In the genomic region with DNA sequence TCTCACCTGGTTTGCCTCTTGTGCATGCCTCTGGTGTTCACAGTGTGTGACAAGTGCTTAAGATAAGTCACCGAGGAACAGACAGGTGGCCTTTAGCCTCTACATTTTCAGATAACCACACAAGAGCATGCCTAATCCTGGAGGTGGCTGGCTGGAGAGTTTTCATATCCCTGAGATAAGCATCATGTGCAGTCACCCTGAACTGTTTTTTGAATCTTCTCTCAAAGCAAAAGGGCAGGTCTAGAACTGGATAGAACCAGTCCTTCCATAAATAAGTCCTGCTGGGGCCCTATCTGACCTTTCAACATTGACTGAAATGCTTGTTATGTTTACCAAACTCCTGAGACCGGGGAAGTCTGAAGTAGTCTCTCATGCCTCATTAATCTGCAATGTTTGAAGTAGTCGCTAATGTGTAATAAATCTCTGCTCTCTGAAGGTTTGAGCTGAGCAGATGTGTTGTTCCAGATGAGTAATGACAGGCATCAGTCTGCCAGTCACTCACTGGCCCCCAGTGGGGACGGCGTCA, we compare ENCODE assay signal across 9 mouse cellular contexts. TPM values are rescaled to one million over a fixed set of nuclear protein-coding genes. Genes with fewer than 3 reads are reported as not detected.
A peak's percentile ranks its signal among the peaks of the same experiment; 100 is the strongest.
DNase-seq lines count a peak whose midpoint lies in the region; ATAC-seq and TF ChIP-seq lines count a peak whose summit lies in the region.
"Had no signal": no experiment of that assay in that cellular context is flagged by ENCODE, and none has a peak within 500 bp of the region (broad histone marks: within the 10 kb centered on the region; RNA-seq: fewer than 3 reads in every experiment).

No protein-coding gene starts in this region.

- peaks cover 6% of the 10 kb centered on the region; the same call in 1 of the 2 replicates for H3K4me1 ChIP-seq in heart, postnatal 0 days (ENCODE audit: control insufficient read depth, insufficient read depth)
- peaks cover 8% of the 10 kb centered on the region for H3K4me1 ChIP-seq in heart, embryonic 11.5 days (ENCODE audit: control insufficient read depth, insufficient read depth, low read length)
- H3K4me1 ChIP-seq in kidney, embryonic 14.5 days (ENCODE audit: control insufficient read depth, insufficient read depth, low read length), result peaks cover 9% of the 10 kb centered on the region; the same call in 1 of the 2 replicates
- H3K4me1 ChIP-seq: embryonic facial prominence, embryonic 15.5 days had no signal

- no peak for DNase-seq in heart, postnatal 0 days (ENCODE audit: low spot score)
- peak; percentile 12 for DNase-seq in brain, embryonic 14.5 days (ENCODE audit: low read depth)
- DNase-seq in mesoderm, embryonic 11.5 days (ENCODE audit: low read depth, low spot score), result peak; percentile 78
- DNase-seq in frontal cortex, postnatal 36 days (ENCODE audit: low spot score in 2 of 2), result no peak
- DNase-seq in left cerebral cortex, adult 11 months (ENCODE audit: low spot score), result no peak

- TF ChIP-seq POLR2A in brain, embryonic 14.5 days (IDR thresholded peaks at IDR 0.05; ENCODE audit: borderline replicate concordance, extremely low read depth, insufficient read depth, insufficient read length, poor library complexity, severe bottlenecking), result no peak

- H3K9me3 ChIP-seq in heart, postnatal 0 days (replicated peaks; ENCODE audit: control insufficient read depth, low read length), result no peaks in the 10 kb centered on the region
- H3K9me3 ChIP-seq in heart, embryonic 11.5 days (replicated peaks; ENCODE audit: control insufficient read depth, low read length), result no peaks in the 10 kb centered on the region
- H3K9me3 ChIP-seq in kidney, embryonic 14.5 days (ENCODE audit: control insufficient read depth, low read length), result no peaks in the 10 kb centered on the region
- H3K9me3 ChIP-seq: embryonic facial prominence, embryonic 15.5 days had no signal

- no peak overlapping the region for H3K4me2 ChIP-seq in heart, postnatal 0 days (ENCODE audit: low read depth, low read length)
- no peak overlapping the region for H3K4me2 ChIP-seq in heart, embryonic 11.5 days
- no peak overlapping the region for H3K4me2 ChIP-seq in kidney, embryonic 14.5 days (replicated peaks; ENCODE audit: low read depth, low read length)
- H3K4me2 ChIP-seq: embryonic facial prominence, embryonic 15.5 days had no signal

- H3K9ac ChIP-seq in heart, postnatal 0 days (replicated peaks; ENCODE audit: low read depth, low read length), result no peak overlapping the region
- no peak overlapping the region for H3K9ac ChIP-seq in heart, embryonic 11.5 days (ENCODE audit: low read depth, low read length)
- no peak overlapping the region for H3K9ac ChIP-seq in kidney, embryonic 14.5 days (ENCODE audit: low read depth, low read length)
- H3K9ac ChIP-seq: embryonic facial prominence, embryonic 15.5 days had no signal

- no peak for TF ChIP-seq EP300 in heart, postnatal 0 days (IDR thresholded peaks at IDR 0.05; ENCODE audit: low read depth)

- no peaks in the 10 kb centered on the region for H3K27me3 ChIP-seq in heart, postnatal 0 days (ENCODE audit: control insufficient read depth, insufficient read depth, low read length)
- H3K27me3 ChIP-seq in heart, embryonic 11.5 days (ENCODE audit: control insufficient read depth, insufficient read depth, low read length), result no peaks in the 10 kb centered on the region
- H3K27me3 ChIP-seq in kidney, embryonic 14.5 days (ENCODE audit: control insufficient read depth, insufficient read depth, low read length), result no peaks in the 10 kb centered on the region
- H3K27me3 ChIP-seq: embryonic facial prominence, embryonic 15.5 days had no signal

- ATAC-seq in heart, postnatal 0 days (ENCODE audit: insufficient read depth, low read depth), result peak; percentile 36
- no peak for ATAC-seq in heart, embryonic 11.5 days (replicated peaks; ENCODE audit: insufficient number of reproducible peaks, low FRiP score, low TSS enrichment)
- peak; percentile 93 for ATAC-seq in kidney, embryonic 14.5 days (ENCODE audit: low FRiP score, low TSS enrichment)
- ATAC-seq in erythroid progenitor cell, adult 5-6 weeks (replicated peaks; ENCODE audit: low FRiP score, poor library complexity, severe bottlenecking), result no peak

- no peak overlapping the region for H3K4me3 ChIP-seq in heart, postnatal 0 days (ENCODE audit: low read depth, low read length)
- no peak overlapping the region for H3K4me3 ChIP-seq in heart, embryonic 11.5 days (ENCODE audit: low read depth, low read length)
- no peak overlapping the region for H3K4me3 ChIP-seq in kidney, embryonic 14.5 days (ENCODE audit: low read length)
- H3K4me3 ChIP-seq: embryonic facial prominence, embryonic 15.5 days had no signal

- no peak for TF ChIP-seq CTCF in heart, postnatal 0 days (IDR thresholded peaks at IDR 0.05; ENCODE audit: low read depth)
- no peak for TF ChIP-seq CTCF in brain, embryonic 14.5 days (IDR thresholded peaks at IDR 0.05; ENCODE audit: borderline replicate concordance, extremely low read depth, insufficient read depth, insufficient read length)

- H3K36me3 ChIP-seq in heart, postnatal 0 days (replicated peaks; ENCODE audit: control insufficient read depth, insufficient read depth, low read length), result no peaks in the 10 kb centered on the region
- no peaks in the 10 kb centered on the region for H3K36me3 ChIP-seq in heart, embryonic 11.5 days (ENCODE audit: control insufficient read depth, insufficient read depth, low read length)
- H3K36me3 ChIP-seq in kidney, embryonic 14.5 days (ENCODE audit: control insufficient read depth, insufficient read depth, low read length), result no peaks in the 10 kb centered on the region
- H3K36me3 ChIP-seq: embryonic facial prominence, embryonic 15.5 days had no signal

- H3K27ac ChIP-seq in heart, postnatal 0 days (ENCODE audit: low read depth), result no peak overlapping the region
- H3K27ac ChIP-seq in heart, embryonic 11.5 days (ENCODE audit: low read depth, low read length), result no peak overlapping the region
- H3K27ac ChIP-seq in kidney, embryonic 14.5 days (ENCODE audit: low read depth, low read length), result peak overlapping the region; percentile 55; the same call in 1 of the 2 replicates
- H3K27ac ChIP-seq: embryonic facial prominence, embryonic 15.5 days had no signal

- WGBS in heart, postnatal 0 days, result 30% methylated on average over 5 of the region's 5 CpGs
- 26% methylated on average over 5 of the region's 5 CpGs for WGBS in heart, embryonic 11.5 days (ENCODE audit: insufficient replicate concordance)
- 4% methylated on average over 5 of the region's 5 CpGs for WGBS in kidney, embryonic 14.5 days

RNA-seq across cellular contexts. Expression of a gene that starts 39.5 kb away (rescaled TPM):
- 10.5 and 12.2 TPM in 2 replicates for total RNA-seq in heart, postnatal 0 days (2014; rRNA removed; ENCODE audit: low replicate concordance)
- polyA plus RNA-seq in heart, postnatal 0 days (2015; fragmentation: Nextera tagmentation; extraction: Ambion mirVana), result 4.6 and 5.8 TPM in 2 replicates
- 11.4 and 12.6 TPM in 2 replicates for polyA plus RNA-seq in heart, embryonic 11.5 days (2014; fragmentation: Nextera tagmentation; extraction: Ambion mirVana)
- polyA plus RNA-seq in brain, embryonic 14.5 days (2012; rRNA removed), result 27.4 and 29.7 TPM in 2 replicates
- polyA plus RNA-seq in kidney, embryonic 14.5 days (2014; fragmentation: Nextera tagmentation; extraction: Ambion mirVana), result 14.9 and 25.7 TPM in 2 replicates
- 5.4 and 11.5 TPM in 2 replicates for total RNA-seq in erythroid progenitor cell, adult 5-6 weeks (2015; ENCODE audit: low replicate concordance)
- 0.90 and 1.6 TPM in 2 replicates for total RNA-seq in erythroid progenitor cell, adult 5-6 weeks (2017; ENCODE audit: low replicate concordance)

RNA-seq across cellular contexts. Expression of a gene that starts 42.3 kb away (rescaled TPM):
- 0.15 TPM in 1 of 2 replicates, not detected in the other for total RNA-seq in heart, postnatal 0 days (2014; rRNA removed; ENCODE audit: low replicate concordance)
- 0.15 and 0.37 TPM in 2 replicates for polyA plus RNA-seq in heart, postnatal 0 days (2015; fragmentation: Nextera tagmentation; extraction: Ambion mirVana)
- polyA plus RNA-seq in heart, embryonic 11.5 days (2014; fragmentation: Nextera tagmentation; extraction: Ambion mirVana), result 0.13 and 0.15 TPM in 2 replicates
- polyA plus RNA-seq in brain, embryonic 14.5 days (2012; rRNA removed), result 0.63 and 1.3 TPM in 2 replicates
- 0.69 and 0.80 TPM in 2 replicates for polyA plus RNA-seq in kidney, embryonic 14.5 days (2014; fragmentation: Nextera tagmentation; extraction: Ambion mirVana)
- total RNA-seq in erythroid progenitor cell, adult 5-6 weeks (2015; ENCODE audit: low replicate concordance), result not detected in 2 replicates
- total RNA-seq in erythroid progenitor cell, adult 5-6 weeks (2017; ENCODE audit: low replicate concordance), result not detected in 2 replicates

Comparison
In these comparisons a context has a peak if more than half of its experiments do, and no peak if none do; other contexts are left out.
1. ATAC-seq: peak in heart, postnatal 0 days (single experiment) and kidney, embryonic 14.5 days (single experiment); none in heart, embryonic 11.5 days (single experiment) and erythroid progenitor cell, adult 5-6 weeks (single experiment).
2. DNase-seq: peak in brain, embryonic 14.5 days (single experiment) and mesoderm, embryonic 11.5 days (single experiment); none in heart, postnatal 0 days (single experiment), frontal cortex, postnatal 36 days (0 of 2) and left cerebral cortex, adult 11 months (single experiment).